Mouse (Mus musculus) heart, adult 2 months (tissue): ENCODE results near the gene Hrh1.

ENCODE experiments used
- CTCF ChIP-seq: fragments of 200-600 bp; IDR thresholded peaks from 2 replicates; pipeline ENCODE4 v1.8.1; 2022; ENCODE audit warnings: antibody characterized with exemption, mild to moderate bottlenecking, moderate library complexity
- EP300 ChIP-seq: fragments of 200-500 bp; IDR thresholded peaks from 2 replicates; pipeline ENCODE4 v1.6.1; 2011; ENCODE audit warnings: low read depth, low read length, control low read depth; ENCODE audit not compliant: insufficient read depth
- POLR2A ChIP-seq: fragments of 200-500 bp; IDR thresholded peaks from 2 replicates; pipeline ENCODE4 v1.6.1; 2011; ENCODE audit warnings: mild to moderate bottlenecking, low read depth, low read length, control low read depth; ENCODE audit not compliant: insufficient read depth

DNA sequence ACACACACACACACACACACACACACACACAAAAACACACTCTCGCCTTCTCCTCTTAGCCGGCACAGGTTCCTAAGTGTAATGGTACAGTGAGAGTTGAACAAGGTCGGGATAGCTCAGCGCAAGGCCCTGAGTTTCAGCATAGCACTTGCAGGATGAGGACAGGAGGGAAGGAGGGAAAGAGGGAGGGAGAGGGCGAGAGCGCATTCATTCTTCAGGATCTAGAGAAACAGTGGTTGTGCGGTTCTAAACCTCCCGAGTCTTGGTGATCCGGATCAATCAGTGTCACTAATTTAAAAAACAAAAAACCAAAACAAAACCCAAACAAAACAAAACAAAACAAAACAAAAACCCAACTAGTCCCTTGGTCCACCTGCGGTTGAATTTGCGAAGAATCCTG is 456 bp upstream of the Hrh1 start:
- TF ChIP-seq EP300, result no peak
- no peak for TF ChIP-seq POLR2A
- no peak for TF ChIP-seq CTCF
